ENCODE assay signal across 8 mouse cellular contexts in genomic region chr6:13677818-13678282, GRCm38 (mm10). TPM values are rescaled to one million over a fixed set of nuclear protein-coding genes. Genes with fewer than 3 reads are reported as not detected.
A peak's percentile ranks its signal among the peaks of the same experiment; 100 is the strongest.
DNase-seq lines count a peak whose midpoint lies in the region; ATAC-seq and TF ChIP-seq lines count a peak whose summit lies in the region.

Gene Bmt2 (minus strand): TSS chr6:13677966.

- peaks cover 3% of the 10 kb centered on the region; the same call in 1 of the 2 replicates for H3K36me3 ChIP-seq in heart, embryonic 12.5 days
- no peaks in the 10 kb centered on the region for H3K36me3 ChIP-seq in kidney, postnatal 0 days (ENCODE audit: insufficient read depth, low read length)
- no peaks in the 10 kb centered on the region for H3K36me3 ChIP-seq in liver, embryonic 11.5 days (ENCODE audit: control insufficient read depth, insufficient read depth, low read length)
- no peaks in the 10 kb centered on the region for H3K36me3 ChIP-seq in stomach, embryonic 14.5 days (ENCODE audit: control insufficient read depth, insufficient read depth, low read length)

- under 1% methylated on average over 33 of the region's 37 CpGs for WGBS in heart, embryonic 12.5 days
- under 1% methylated on average over 35 of the region's 37 CpGs for WGBS in kidney, postnatal 0 days
- WGBS in liver, embryonic 11.5 days: 0% methylated on average over 36 of the region's 37 CpGs
- under 1% methylated on average over 37 of the region's 37 CpGs for WGBS in stomach, embryonic 14.5 days

- H3K27me3 ChIP-seq in heart, embryonic 12.5 days (replicated peaks): no peaks in the 10 kb centered on the region
- no peaks in the 10 kb centered on the region for H3K27me3 ChIP-seq in kidney, postnatal 0 days (ENCODE audit: insufficient read depth, low read length)
- no peaks in the 10 kb centered on the region for H3K27me3 ChIP-seq in liver, embryonic 11.5 days (replicated peaks; ENCODE audit: control insufficient read depth, insufficient read depth, low read length)
- no peaks in the 10 kb centered on the region for H3K27me3 ChIP-seq in stomach, embryonic 14.5 days (ENCODE audit: control insufficient read depth, insufficient read depth, low read length)

- DNase-seq in CD4-positive helper T cell, adult 2 months (ENCODE audit: low read depth, low spot score): peak; percentile 99
- peak; percentile 96 for DNase-seq in brain, embryonic 18.5 days (ENCODE audit: low read depth, low spot score)
- DNase-seq in kidney, postnatal 0 days (ENCODE audit: low spot score): peak; percentile 99
- DNase-seq in liver, embryonic 11.5 days (ENCODE audit: low spot score): peak; percentile 97
- peak; percentile 99 for DNase-seq in naive thymus-derived CD4-positive, alpha-beta T cell, adult 2 months (ENCODE audit: low read depth)

- TF ChIP-seq CTCF in kidney, postnatal 0 days (IDR thresholded peaks at IDR 0.05; ENCODE audit: low read depth): no peak

- peak within 1 kb of the TSS; percentile 70 for H3K4me2 ChIP-seq in heart, embryonic 12.5 days
- peak within 1 kb of the TSS; percentile 79 for H3K4me2 ChIP-seq in kidney, postnatal 0 days (ENCODE audit: low read length)
- H3K4me2 ChIP-seq in liver, embryonic 11.5 days: peak within 1 kb of the TSS; percentile 90
- H3K4me2 ChIP-seq in stomach, embryonic 14.5 days (replicated peaks; ENCODE audit: low read depth, low read length): peak within 1 kb of the TSS; percentile 74

- peak; percentile 100 for ATAC-seq in erythroid progenitor cell, adult 5-6 weeks (replicated peaks; ENCODE audit: low FRiP score, poor library complexity, severe bottlenecking)
- peak; percentile 99 for ATAC-seq in heart, embryonic 12.5 days (ENCODE audit: insufficient number of reproducible peaks, low FRiP score)
- ATAC-seq in kidney, postnatal 0 days (replicated peaks; ENCODE audit: low FRiP score, low read depth): peak; percentile 99
- peak; percentile 98 for ATAC-seq in liver, embryonic 11.5 days (replicated peaks; ENCODE audit: low FRiP score)
- ATAC-seq in stomach, embryonic 14.5 days (ENCODE audit: insufficient number of reproducible peaks, insufficient read depth, low FRiP score, low read depth): peak; percentile 99

- H3K4me3 ChIP-seq in heart, embryonic 12.5 days: peak within 1 kb of the TSS; percentile 71
- H3K4me3 ChIP-seq in kidney, postnatal 0 days (replicated peaks; ENCODE audit: low read depth, low read length): peak within 1 kb of the TSS; percentile 85
- H3K4me3 ChIP-seq in liver, embryonic 11.5 days (ENCODE audit: low read depth, low read length): peak within 1 kb of the TSS; percentile 91
- H3K4me3 ChIP-seq in stomach, embryonic 14.5 days (ENCODE audit: low read depth, low read length): peak within 1 kb of the TSS; percentile 86

- no peaks in the 10 kb centered on the region for H3K9me3 ChIP-seq in heart, embryonic 12.5 days (replicated peaks)
- no peaks in the 10 kb centered on the region for H3K9me3 ChIP-seq in kidney, postnatal 0 days (replicated peaks; ENCODE audit: low read length)
- no peaks in the 10 kb centered on the region for H3K9me3 ChIP-seq in liver, embryonic 11.5 days (ENCODE audit: control insufficient read depth, low read length)
- no peaks in the 10 kb centered on the region for H3K9me3 ChIP-seq in stomach, embryonic 14.5 days (ENCODE audit: control insufficient read depth, low read depth, low read length)

- H3K27ac ChIP-seq in heart, embryonic 12.5 days (ENCODE audit: poor library complexity, severe bottlenecking): peak within 1 kb of the TSS; percentile 89
- H3K27ac ChIP-seq in kidney, postnatal 0 days: peak within 1 kb of the TSS; percentile 95
- H3K27ac ChIP-seq in liver, embryonic 11.5 days (ENCODE audit: low read depth, low read length): peak within 1 kb of the TSS; percentile 92
- H3K27ac ChIP-seq in stomach, embryonic 14.5 days (ENCODE audit: low read length): peak within 1 kb of the TSS; percentile 91

- peak within 1 kb of the TSS; percentile 84 for H3K9ac ChIP-seq in heart, embryonic 12.5 days
- H3K9ac ChIP-seq in kidney, postnatal 0 days (ENCODE audit: low read depth, low read length): peak within 1 kb of the TSS; percentile 89
- H3K9ac ChIP-seq in liver, embryonic 11.5 days (ENCODE audit: low read depth, low read length): peak within 1 kb of the TSS; percentile 92
- H3K9ac ChIP-seq in stomach, embryonic 14.5 days (replicated peaks; ENCODE audit: low read depth, low read length): peak within 1 kb of the TSS; percentile 81

- 0 out of 2 replicates have a peak, but pooled peaks cover 2% of the 10 kb centered on the region for H3K4me1 ChIP-seq in heart, embryonic 12.5 days (replicated peaks)
- no peaks in the 10 kb centered on the region for H3K4me1 ChIP-seq in kidney, postnatal 0 days (replicated peaks; ENCODE audit: insufficient read depth, low read length)
- no peaks in the 10 kb centered on the region; the same call in 1 of the 2 replicates for H3K4me1 ChIP-seq in liver, embryonic 11.5 days (replicated peaks; ENCODE audit: control insufficient read depth, insufficient read depth, low read length)
- 0 out of 2 replicates have a peak, but pooled peaks cover 2% of the 10 kb centered on the region for H3K4me1 ChIP-seq in stomach, embryonic 14.5 days (ENCODE audit: control insufficient read depth, insufficient read depth, low read length)

RNA-seq across cellular contexts. Expression of gene Bmt2, which starts in this region (rescaled TPM):
- total RNA-seq in erythroid progenitor cell, adult 5-6 weeks (2015; ENCODE audit: low replicate concordance): 2.9 and 4.0 TPM in 2 replicates
- 5.9 and 6.2 TPM in 2 replicates for total RNA-seq in erythroid progenitor cell, adult 5-6 weeks (2017; ENCODE audit: low replicate concordance)
- polyA plus RNA-seq in heart, embryonic 12.5 days (2016; fragmentation: Nextera tagmentation; extraction: Ambion mirVana): 26.7 and 27.5 TPM in 2 replicates
- polyA plus RNA-seq in kidney, postnatal 0 days (2015; fragmentation: Nextera tagmentation; extraction: Ambion mirVana): 9.6 and 11.1 TPM in 2 replicates
- 12.9 and 14.0 TPM in 2 replicates for polyA plus RNA-seq in liver, embryonic 11.5 days (2014; fragmentation: Nextera tagmentation; extraction: Ambion mirVana)
- 22.5 and 25.8 TPM in 2 replicates for polyA plus RNA-seq in stomach, embryonic 14.5 days (2014; fragmentation: Nextera tagmentation; extraction: Ambion mirVana)

Comparison
In these comparisons a context has a peak if more than half of its experiments do, and no peak if none do; other contexts are left out.
1. Peak in every context shown above with its lines: DNase-seq, ATAC-seq, H3K4me3 ChIP-seq and H3K27ac ChIP-seq.